Mouse (Mus musculus) kidney, postnatal 10 days (tissue): ENCODE data around the gene Nebl.

Source experiments
- DNase-seq: peaks from one replicate; pipeline ENCODE4 v3.0.0; 2021; ENCODE audit warnings: mixed read lengths

Gene Nebl

GRCm38 (mm10) chr2:17507362-17507761 is 223.9 kb downstream of the Nebl start:
- DNase-seq: no peak

DNA sequence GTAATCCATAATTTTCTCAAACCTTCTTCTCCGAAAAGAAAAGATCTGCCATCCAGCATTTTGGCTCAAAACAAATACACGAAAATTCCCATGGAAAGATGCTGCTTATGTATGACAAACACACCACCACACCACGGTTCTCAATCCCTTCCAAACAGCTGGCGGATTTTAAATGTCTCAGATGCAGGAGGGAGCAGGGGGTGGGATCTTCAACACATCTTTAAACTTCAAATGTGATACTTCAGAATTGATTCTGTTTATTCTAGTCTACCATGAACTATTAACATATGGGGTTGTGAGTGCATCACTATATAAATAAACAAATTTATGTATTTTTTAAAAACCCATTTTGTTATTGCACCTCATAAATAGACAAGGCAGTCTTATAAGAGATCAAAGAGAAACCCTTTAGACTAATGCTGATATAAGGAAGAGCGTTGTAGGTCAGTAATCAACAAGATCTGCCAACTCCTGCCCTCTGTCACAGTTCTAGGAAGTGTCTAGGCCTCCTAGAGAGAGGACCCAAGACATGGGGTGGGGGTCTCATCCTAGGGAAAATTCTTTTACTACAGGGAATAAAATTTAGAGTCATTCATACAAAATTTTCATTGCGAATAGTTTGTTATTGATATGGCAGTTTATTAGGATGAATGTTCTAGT is 227.0 kb downstream of the Nebl start:
- DNase-seq: no peak

GRCm38 (mm10) chr2:17501075-17501474 is 230.2 kb downstream of the Nebl start:
- no peak for DNase-seq

DNA sequence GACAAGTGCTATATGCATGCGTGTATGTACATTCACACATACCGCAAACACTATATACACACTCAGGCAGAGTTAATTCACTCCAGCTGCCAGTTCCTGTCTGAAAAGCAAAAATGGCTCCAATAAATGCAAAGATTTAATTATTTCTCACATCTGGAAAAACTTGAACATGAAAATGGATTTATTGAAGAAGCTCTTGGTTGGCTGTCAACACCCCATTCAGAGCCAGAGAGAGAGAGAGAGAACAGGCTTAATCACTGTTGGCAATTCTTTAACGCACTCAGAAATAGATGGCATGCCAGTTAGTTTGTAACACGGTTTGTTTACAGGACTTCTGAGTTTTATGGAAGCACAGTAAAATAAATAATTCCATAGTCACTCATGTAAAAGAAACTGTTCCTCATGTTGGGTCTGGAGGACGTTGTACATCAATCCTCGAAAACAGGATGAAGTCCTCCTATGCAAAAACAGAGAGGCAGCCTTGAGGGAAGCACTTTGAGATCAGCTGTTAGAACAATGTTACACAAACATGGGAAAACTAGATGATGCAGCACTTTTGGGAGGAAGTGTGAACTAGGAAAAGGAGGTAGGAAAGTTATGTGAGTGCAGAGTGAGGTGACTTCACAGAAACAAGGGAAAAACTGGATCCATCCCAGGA is 265.6 kb downstream of the Nebl start:
- DNase-seq: no peak

- DNase-seq: no peak
Observed at GRCm38 (mm10) chr2:17460434-17460833, 270.8 kb downstream of the Nebl start.

GRCm38 (mm10) chr2:17453676-17454075 is 277.6 kb downstream of the Nebl start:
- DNase-seq: no peak

DNA sequence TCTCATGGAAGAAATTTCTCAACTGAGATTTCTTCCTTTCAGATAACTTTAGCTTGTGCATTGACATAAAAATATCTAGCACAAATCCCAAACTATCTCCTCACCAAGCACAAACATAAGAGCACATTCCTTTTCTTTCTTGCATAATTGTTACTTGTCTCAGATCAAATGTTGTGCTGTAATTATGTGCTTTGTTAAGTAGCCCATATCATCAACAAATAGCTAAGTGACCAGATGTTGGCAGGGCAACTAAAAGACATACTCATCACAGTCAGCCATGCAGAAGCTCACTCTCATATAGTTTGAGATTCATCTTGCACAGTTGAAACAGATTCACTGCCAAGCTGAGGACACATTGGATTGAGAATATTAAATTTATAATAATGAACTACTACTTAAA is 282.9 kb downstream of the Nebl start:
- no peak for DNase-seq

- DNase-seq: no peak
Observed at GRCm38 (mm10) chr2:17443581-17443980, 287.7 kb downstream of the Nebl start.

GRCm38 (mm10) chr2:17438317-17438716 is 292.9 kb downstream of the Nebl start:
- no peak for DNase-seq

DNA sequence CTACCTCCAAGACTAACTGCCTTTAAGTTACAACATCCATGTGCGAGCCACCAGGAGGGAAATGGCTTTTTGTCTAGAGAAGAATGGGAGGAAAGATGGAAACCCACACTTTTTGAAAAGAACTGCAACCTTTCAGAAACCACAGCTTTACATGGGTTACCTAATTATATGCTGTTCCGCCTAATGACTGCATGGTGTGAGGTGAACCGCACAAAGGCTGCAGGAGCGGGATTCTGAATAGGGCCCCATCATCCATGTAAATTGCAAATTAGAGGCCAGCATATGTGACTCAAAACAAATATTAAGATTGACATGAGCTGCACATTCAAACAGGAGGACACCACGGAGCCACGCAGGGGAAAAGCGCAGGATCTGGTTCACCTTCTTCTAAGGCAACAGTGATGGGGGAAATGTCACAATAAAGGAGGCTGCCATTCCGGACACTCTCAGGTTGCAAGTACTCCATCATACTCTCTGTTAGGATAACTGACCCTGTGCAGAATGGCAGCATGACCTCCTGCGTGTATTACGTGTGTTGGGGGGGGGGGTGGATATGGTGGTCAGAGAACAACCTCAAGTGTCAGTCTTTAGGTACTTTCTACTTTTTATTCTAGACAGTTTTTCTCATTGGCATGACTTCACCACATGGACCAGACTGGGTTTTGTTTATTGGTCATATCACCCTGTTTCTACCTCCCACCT is 294.4 kb downstream of the Nebl start:
- DNase-seq: no peak

GRCm38 (mm10) chr2:17435217-17435616 is 296.0 kb downstream of the Nebl start:
- no peak for DNase-seq

- DNase-seq: no peak
Observed at GRCm38 (mm10) chr2:17429028-17429427, 302.2 kb downstream of the Nebl start.

- no peak for DNase-seq
Observed at GRCm38 (mm10) chr2:17428156-17428555, 303.1 kb downstream of the Nebl start.

DNA sequence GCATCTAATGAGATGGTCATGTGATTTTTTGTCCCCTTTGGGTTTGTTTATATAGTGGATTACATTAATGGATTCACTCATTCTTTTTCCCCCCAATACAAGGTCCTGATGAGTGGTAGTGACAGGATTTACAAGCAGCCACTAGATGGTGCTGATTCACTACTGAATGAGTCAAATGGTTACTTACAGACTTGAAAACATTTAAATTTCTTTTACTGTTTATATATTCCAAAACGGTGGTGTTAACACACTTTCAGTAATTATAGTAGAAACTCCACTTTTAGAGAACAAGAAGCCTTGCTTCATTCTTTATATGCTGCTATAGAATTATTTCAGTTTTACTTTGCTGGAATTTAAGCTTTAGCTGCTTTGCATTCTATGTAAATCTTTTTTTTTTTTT is 308.3 kb downstream of the Nebl start:
- peak; percentile 43 for DNase-seq

DNA sequence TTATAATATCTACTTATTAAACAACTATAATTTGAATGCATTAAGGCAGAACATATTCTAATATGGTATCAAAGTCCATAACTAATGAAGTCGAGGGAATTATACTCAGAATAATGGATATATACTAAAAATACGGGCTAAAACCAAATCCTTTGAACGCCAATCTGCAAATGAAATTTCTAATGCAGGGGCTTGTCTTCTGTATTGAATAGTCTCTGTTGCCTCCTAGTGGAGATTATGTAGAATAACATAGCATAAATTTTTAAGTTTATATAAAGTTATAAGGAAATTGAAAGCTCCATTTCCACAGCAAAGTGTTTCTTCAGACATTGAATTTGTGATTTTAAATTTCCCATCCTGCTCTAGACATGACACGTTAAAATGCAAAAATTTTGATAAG is 315.9 kb downstream of the Nebl start:
- DNase-seq: no peak

DNA sequence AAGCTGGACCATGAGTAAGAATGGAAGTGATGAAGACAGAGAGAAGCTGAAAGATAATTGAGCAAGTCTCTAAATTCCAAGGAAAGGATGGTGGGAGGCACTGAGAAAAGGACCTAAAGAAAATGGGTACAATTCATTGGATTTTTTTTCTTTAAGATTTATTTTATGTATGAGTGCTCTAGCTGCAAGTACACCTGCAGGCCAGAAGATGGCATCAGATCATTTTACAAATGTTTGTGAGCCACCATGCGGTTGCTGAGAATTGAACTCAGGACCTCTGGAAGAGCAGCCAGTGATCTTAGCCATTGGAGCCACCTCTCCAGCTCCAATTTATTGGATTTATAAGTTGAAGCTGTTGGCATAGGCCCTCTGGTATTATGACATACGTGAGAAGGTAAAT is 316.9 kb downstream of the Nebl start:
- DNase-seq: no peak

GRCm38 (mm10) chr2:17413496-17414268 is 317.6 kb downstream of the Nebl start:
- no peak for DNase-seq

DNA sequence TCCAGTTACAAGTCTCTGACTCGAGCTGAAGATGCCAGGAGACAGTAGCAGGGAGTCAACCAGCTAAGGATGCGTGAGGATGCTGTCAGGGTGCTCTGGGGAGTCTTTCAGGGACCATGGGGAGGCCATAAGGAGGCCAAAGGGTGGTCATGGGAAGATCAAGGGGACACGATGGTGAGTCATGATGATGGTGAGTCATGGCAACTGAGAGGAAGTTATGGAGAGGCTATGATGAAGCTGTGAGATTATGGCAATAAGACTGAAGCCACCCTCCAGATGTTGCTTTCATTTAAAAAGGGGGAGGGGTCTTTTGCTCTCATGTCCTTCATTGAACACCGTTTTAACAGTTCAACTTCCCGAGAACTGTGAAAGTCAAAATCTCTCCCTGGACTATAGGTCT is 322.0 kb downstream of the Nebl start:
- DNase-seq: no peak

DNA sequence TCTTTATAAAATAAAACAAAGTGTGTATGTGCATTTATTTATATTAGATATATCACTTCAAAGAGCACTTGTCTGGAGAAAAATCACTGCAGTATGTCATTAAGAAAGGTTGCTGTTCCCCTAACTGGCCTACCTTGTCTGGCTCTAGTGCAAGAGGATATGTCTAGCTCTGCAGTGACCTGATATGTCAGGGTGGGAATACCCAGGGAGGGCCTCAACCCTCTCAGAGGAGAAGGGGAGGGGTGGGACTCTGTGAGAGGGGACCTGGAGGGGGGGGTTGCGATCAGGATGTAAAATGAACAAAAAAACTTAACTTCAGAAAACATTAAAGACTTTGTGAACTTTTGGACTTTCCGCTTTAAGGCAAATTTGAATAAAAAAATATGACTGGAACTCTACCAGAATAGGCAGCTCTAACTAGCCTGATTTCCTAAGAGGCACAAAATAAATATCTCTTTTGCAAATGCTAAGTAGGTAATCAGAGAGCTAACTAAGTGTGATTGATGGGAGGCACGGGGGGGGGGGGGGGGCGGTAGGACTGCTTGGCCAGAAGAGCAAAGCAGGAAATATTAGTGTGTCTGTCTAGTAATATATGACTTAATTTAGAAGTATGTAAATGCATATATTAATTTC is 325.2 kb downstream of the Nebl start:
- no peak for DNase-seq

GRCm38 (mm10) chr2:17402511-17402910 is 328.8 kb downstream of the Nebl start:
- no peak for DNase-seq

- no peak for DNase-seq
Observed at GRCm38 (mm10) chr2:17396235-17396634, 335.0 kb downstream of the Nebl start.

DNA sequence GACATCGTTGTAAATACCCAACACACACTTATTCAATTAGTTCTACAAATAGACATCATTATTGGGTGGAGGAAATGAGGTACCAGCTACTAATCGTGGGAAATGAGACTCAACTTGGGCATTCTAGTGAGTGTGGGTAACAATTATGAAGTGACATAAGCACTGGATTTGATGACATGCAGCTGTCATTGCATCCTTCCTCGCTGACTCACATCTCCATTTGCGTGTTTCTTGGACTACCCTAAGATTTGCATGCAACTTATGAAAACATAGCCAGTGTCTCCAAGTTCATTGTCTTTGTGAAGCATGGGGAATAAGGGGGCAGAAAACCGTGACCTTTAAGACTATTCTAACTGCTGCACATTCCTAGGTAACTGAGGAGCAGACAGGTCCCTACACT is 339.9 kb downstream of the Nebl start:
- DNase-seq: no peak
